Mouse (Mus musculus): ENCODE data around the gene Ear1.
"Not testable (repeated sequence)": the region's sequence is repeated elsewhere in the genome, so short reads cannot be mapped to it uniquely, and the experiment has no call there.

Gene Ear1

GRCm38 (mm10) chr14:43875417-43875816 lies at the start of gene Ear1:
TSS of gene Ear1 (minus strand) at chr14:43875517.
- not testable (repeated sequence) for DNase-seq (ENCODE audit: low spot score in 2 of 2)

- DNase-seq (ENCODE audit: low spot score in 2 of 2) = peak; percentile 5 to 23
These were observed 49.5 kb upstream of the Ear1 start, which contains the start of gene Gm8113 for GRCm38 (mm10) chr14:43924688-43925403. TSS of gene Gm8113 (plus strand) at chr14:43925390.

- DNase-seq (ENCODE audit: low spot score in 2 of 2) = not testable (repeated sequence)
These were observed 48.1 kb upstream of the Ear1 start, which contains the start of gene Ear10 for GRCm38 (mm10) chr14:43923459-43923858. TSS of gene Ear10 (minus strand) at chr14:43923559.

- DNase-seq (ENCODE audit: low spot score in 2 of 2) = not testable (repeated sequence)
These were observed 42.9 kb upstream of the Ear1 start for GRCm38 (mm10) chr14:43918214-43918613.

- not testable (repeated sequence) for DNase-seq (ENCODE audit: low spot score in 2 of 2)
These were observed 23.3 kb upstream of the Ear1 start for GRCm38 (mm10) chr14:43898577-43898976.

- DNase-seq (ENCODE audit: low spot score in 2 of 2) = not testable (repeated sequence)
These were observed 20.0 kb upstream of the Ear1 start for GRCm38 (mm10) chr14:43895357-43895756.

GRCm38 (mm10) chr14:43891288-43891687 lies 16.0 kb upstream of the Ear1 start:
- not testable (repeated sequence) for DNase-seq (ENCODE audit: low spot score in 2 of 2)

GRCm38 (mm10) chr14:43886235-43886634 lies 10.9 kb upstream of the Ear1 start:
- not testable (repeated sequence) for DNase-seq (ENCODE audit: low spot score in 2 of 2)

- DNase-seq (ENCODE audit: low spot score in 2 of 2) = not testable (repeated sequence)
These were observed 4.7 kb upstream of the Ear1 start for GRCm38 (mm10) chr14:43879966-43880545.

- DNase-seq (ENCODE audit: low spot score in 2 of 2) = not testable (repeated sequence)
These were observed 2.5 kb upstream of the Ear1 start for GRCm38 (mm10) chr14:43877789-43878188.

GRCm38 (mm10) chr14:43874862-43875261 lies 455 bp downstream of the Ear1 start:
- DNase-seq (ENCODE audit: low spot score in 2 of 2) = not testable (repeated sequence)

GRCm38 (mm10) chr14:43860522-43860921 lies 14.8 kb downstream of the Ear1 start:
- not testable (repeated sequence) for DNase-seq (ENCODE audit: low spot score in 2 of 2)

- DNase-seq (ENCODE audit: low spot score in 2 of 2) = not testable (repeated sequence)
These were observed 15.9 kb downstream of the Ear1 start for GRCm38 (mm10) chr14:43859465-43859864.

GRCm38 (mm10) chr14:43843949-43844573 lies 31.3 kb downstream of the Ear1 start:
- DNase-seq (ENCODE audit: low spot score in 2 of 2) = not testable (repeated sequence)

GRCm38 (mm10) chr14:43840976-43841375 lies 34.3 kb downstream of the Ear1 start:
- not testable (repeated sequence) for DNase-seq (ENCODE audit: low spot score in 2 of 2)

GRCm38 (mm10) chr14:43835366-43835765 lies 40.0 kb downstream of the Ear1 start:
- DNase-seq (ENCODE audit: low spot score in 2 of 2) = not testable (repeated sequence)

- DNase-seq (ENCODE audit: low spot score in 2 of 2) = not testable (repeated sequence)
These were observed 44.9 kb downstream of the Ear1 start for GRCm38 (mm10) chr14:43830385-43830784.

GRCm38 (mm10) chr14:43824176-43824575 lies 51.1 kb downstream of the Ear1 start:
- DNase-seq (ENCODE audit: low spot score in 2 of 2) = not testable (repeated sequence)

GRCm38 (mm10) chr14:43821869-43822268 lies 53.4 kb downstream of the Ear1 start:
- DNase-seq (ENCODE audit: low spot score in 2 of 2) = not testable (repeated sequence)

GRCm38 (mm10) chr14:43812458-43812857 lies 62.9 kb downstream of the Ear1 start:
- DNase-seq (ENCODE audit: low spot score in 2 of 2) = not testable (repeated sequence)

GRCm38 (mm10) chr14:43808142-43808541 lies 67.2 kb downstream of the Ear1 start:
- not testable (repeated sequence) for DNase-seq (ENCODE audit: low spot score in 2 of 2)

- not testable (repeated sequence) for DNase-seq (ENCODE audit: low spot score in 2 of 2)
These were observed 70.9 kb downstream of the Ear1 start for GRCm38 (mm10) chr14:43804435-43804834.
